Mouse (Mus musculus): ENCODE measurements around the gene Mapk1ip1l. TPM values are rescaled to one million over a fixed set of nuclear protein-coding genes. Genes with fewer than 3 reads are reported as not detected.

The Mapk1ip1l gene
- polyA plus RNA-seq, 1 experiment: 34.0 TPM

DNA sequence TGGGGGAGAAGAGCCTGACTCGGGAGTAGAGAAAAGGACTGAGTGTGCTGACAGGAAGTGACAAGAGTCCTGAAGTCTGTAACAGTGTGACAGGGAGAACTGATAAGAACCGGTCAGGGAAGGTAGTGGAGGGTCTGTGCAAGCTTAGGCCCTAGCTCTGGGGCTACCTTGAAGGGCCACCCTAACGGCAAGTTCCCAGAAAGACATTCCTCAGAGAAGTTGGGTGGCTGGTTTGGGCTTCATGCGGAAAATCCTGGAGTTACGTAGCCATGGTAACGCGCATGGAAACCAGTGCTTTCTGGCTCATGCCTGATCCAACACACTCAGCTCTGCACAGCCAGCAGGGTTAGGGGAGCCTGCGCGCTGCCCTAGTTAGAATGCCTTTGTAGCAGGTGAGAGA is 69.4 kb downstream of the Mapk1ip1l start, which contains the start of gene Lgals3:
TSS of gene Lgals3 (plus strand) at position 291 of the 400 bp plus-strand sequence.
- Histone ChIP-seq H3K27me3 (replicated peaks; ENCODE audit: control insufficient read depth, insufficient read depth, low read length) (no peaks in the 10 kb centered on the region), H3K36me3 (ENCODE audit: control insufficient read depth, insufficient read depth, low read length) (no peaks in the 10 kb centered on the region), H3K4me3 (ENCODE audit: insufficient read depth, low read depth, low read length) (no peak within 1 kb of the TSS), H3K4me1 (ENCODE audit: control insufficient read depth, insufficient read depth, low read length) (peaks cover 3% of the 10 kb centered on the region; the same call in 1 of the 2 replicates), H3K27ac (ENCODE audit: insufficient read depth, low read depth, low read length) (peak within 1 kb of the TSS; percentile 75; the same call in 1 of the 2 replicates)
- TF ChIP-seq POLR2A (IDR thresholded peaks at IDR 0.05; ENCODE audit: low read depth, low read length): no peak
- no peak for TF ChIP-seq CTCF (conservative IDR thresholded peaks at IDR 0.05; ENCODE audit: insufficient read depth, insufficient read length, low read depth, low read length)
- 48% methylated on average over 9 of the region's 9 CpGs for WGBS
- DNase-seq: peak; percentile 76

DNA sequence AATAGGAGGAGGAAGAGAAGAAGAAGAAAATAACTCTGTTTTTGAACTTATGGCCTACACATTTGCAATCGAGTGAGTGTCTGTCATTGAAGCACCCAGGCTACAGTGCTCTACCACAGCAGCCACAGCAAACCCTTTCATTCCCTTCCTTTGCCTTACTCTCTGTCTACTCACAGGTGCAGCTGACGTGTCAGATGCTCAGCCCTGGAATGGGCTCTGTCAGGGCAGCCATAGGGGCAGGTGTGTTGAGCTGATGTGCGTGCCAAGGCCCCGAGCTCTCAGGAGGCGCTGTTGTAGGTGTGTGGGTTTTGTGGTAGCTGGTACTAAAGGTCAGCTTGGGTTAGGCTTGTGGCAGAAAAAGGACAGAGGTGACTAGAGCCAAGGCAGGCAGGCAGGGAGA is 71.7 kb downstream of the Mapk1ip1l start:
- Histone ChIP-seq H3K4me1 (ENCODE audit: control insufficient read depth, insufficient read depth, low read length) (peaks cover 3% of the 10 kb centered on the region; the same call in 1 of the 2 replicates), H3K4me3 (ENCODE audit: insufficient read depth, low read depth, low read length) (no peak overlapping the region), H3K36me3 (ENCODE audit: control insufficient read depth, insufficient read depth, low read length) (no peaks in the 10 kb centered on the region), H3K27me3 (replicated peaks; ENCODE audit: control insufficient read depth, insufficient read depth, low read length) (no peaks in the 10 kb centered on the region), H3K27ac (ENCODE audit: insufficient read depth, low read depth, low read length) (no peak overlapping the region)
- no peak for DNase-seq
- 92% methylated on average over 5 of the region's 5 CpGs for WGBS
- TF ChIP-seq POLR2A (IDR thresholded peaks at IDR 0.05; ENCODE audit: low read depth, low read length): no peak
- TF ChIP-seq CTCF (conservative IDR thresholded peaks at IDR 0.05; ENCODE audit: insufficient read depth, insufficient read length, low read depth, low read length): no peak

DNA sequence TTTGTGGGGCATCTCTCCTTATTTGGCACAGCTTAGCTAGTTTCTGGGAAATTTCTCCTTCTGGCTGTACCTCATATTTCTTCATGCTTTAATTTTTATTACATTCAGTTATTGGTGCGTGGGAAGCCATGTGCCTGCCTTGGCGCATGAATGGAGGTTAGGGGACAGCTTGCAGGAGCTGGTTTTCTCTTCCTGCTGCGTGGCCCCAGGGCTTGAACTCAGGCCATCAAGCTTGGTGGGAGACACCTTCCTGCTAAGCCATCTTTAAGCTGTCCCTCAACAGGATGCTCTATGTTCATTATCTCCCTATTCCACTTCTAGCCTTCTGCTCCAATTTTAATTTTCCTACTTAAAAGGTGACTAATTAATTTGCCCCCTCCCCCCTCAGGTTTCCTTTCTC is 72.7 kb downstream of the Mapk1ip1l start:
- 59% methylated on average over 3 of the region's 3 CpGs for WGBS
- H3K27me3 ChIP-seq (replicated peaks; ENCODE audit: control insufficient read depth, insufficient read depth, low read length): no peaks in the 10 kb centered on the region
- no peaks in the 10 kb centered on the region for H3K36me3 ChIP-seq (ENCODE audit: control insufficient read depth, insufficient read depth, low read length)
- no peak for DNase-seq
- no peak overlapping the region for H3K4me3 ChIP-seq (ENCODE audit: insufficient read depth, low read depth, low read length)
- TF ChIP-seq POLR2A (IDR thresholded peaks at IDR 0.05; ENCODE audit: low read depth, low read length) (no peak), CTCF (conservative IDR thresholded peaks at IDR 0.05; ENCODE audit: insufficient read depth, insufficient read length, low read depth, low read length) (no peak)
- peaks cover 3% of the 10 kb centered on the region; the same call in 1 of the 2 replicates for H3K4me1 ChIP-seq (ENCODE audit: control insufficient read depth, insufficient read depth, low read length)
- no peak overlapping the region for H3K27ac ChIP-seq (ENCODE audit: insufficient read depth, low read depth, low read length)

DNA sequence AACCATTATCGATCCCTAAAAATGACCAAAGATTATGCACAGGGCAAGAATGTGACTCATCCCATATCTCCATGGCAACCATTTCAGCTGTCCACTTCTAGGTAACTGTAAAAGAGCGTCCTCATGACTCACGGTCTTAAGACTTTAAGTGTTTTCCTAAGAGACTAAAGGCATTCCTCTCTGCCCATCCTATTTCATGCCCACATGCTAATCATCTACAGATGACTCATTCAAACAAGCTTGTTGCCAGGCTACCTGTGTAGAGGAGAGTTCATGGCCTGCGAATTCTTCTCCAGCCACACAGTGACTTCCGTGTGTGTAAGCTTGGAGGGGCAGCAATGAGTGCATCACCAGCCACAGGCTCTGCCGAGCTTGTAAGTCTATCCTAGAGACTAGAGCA is 73.6 kb downstream of the Mapk1ip1l start:
- peaks cover 3% of the 10 kb centered on the region; the same call in 1 of the 2 replicates for H3K4me1 ChIP-seq (ENCODE audit: control insufficient read depth, insufficient read depth, low read length)
- TF ChIP-seq CTCF (conservative IDR thresholded peaks at IDR 0.05; ENCODE audit: insufficient read depth, insufficient read length, low read depth, low read length): no peak
- TF ChIP-seq POLR2A (IDR thresholded peaks at IDR 0.05; ENCODE audit: low read depth, low read length): no peak
- no peaks in the 10 kb centered on the region for H3K36me3 ChIP-seq (ENCODE audit: control insufficient read depth, insufficient read depth, low read length)
- 44% methylated on average over 6 of the region's 6 CpGs for WGBS
- no peak overlapping the region for H3K27ac ChIP-seq (ENCODE audit: insufficient read depth, low read depth, low read length)
- no peak for DNase-seq
- no peaks in the 10 kb centered on the region for H3K27me3 ChIP-seq (replicated peaks; ENCODE audit: control insufficient read depth, insufficient read depth, low read length)
- no peak overlapping the region for H3K4me3 ChIP-seq (ENCODE audit: insufficient read depth, low read depth, low read length)

Other genes with a start within 250 kb of the Mapk1ip1l start
- gene Gch1, start 108.9 kb upstream of the Mapk1ip1l start, polyA plus RNA-seq (2012; rRNA removed): 1.9 and 2.5 TPM in 2 replicates
- 0.31 and 0.48 TPM in 2 replicates for gene Wdhd1, start 21.4 kb upstream of the Mapk1ip1l start, polyA plus RNA-seq (2012; rRNA removed)
- 2.8 and 3.5 TPM in 2 replicates for gene Socs4, start 21.3 kb upstream of the Mapk1ip1l start, polyA plus RNA-seq (2012; rRNA removed)
- gene Lgals3, start 69.5 kb downstream of the Mapk1ip1l start, polyA plus RNA-seq (2012; rRNA removed): 76.1 and 89.5 TPM in 2 replicates
- 0.23 and 0.33 TPM in 2 replicates for gene Dlgap5, start 120.1 kb downstream of the Mapk1ip1l start, polyA plus RNA-seq (2012; rRNA removed)
- gene Fbxo34, start 152.2 kb downstream of the Mapk1ip1l start, polyA plus RNA-seq (2012; rRNA removed): 10.2 and 13.0 TPM in 2 replicates